Mouse (Mus musculus) heart, adult 2 months (tissue): ENCODE measurements around the gene Zfp629. TPM values are rescaled to one million over a fixed set of nuclear protein-coding genes. Genes with fewer than 3 reads are reported as not detected.
"Not testable (repeated sequence)": the region's sequence is repeated elsewhere in the genome, so short reads cannot be mapped to it uniquely, and the experiment has no call there.

Source experiments
- DNase-seq, 2 experiments: peaks; one replicate each; pipeline ENCODE4 v3.0.0; 2021
- H3K27ac ChIP-seq: fragments of 200-600 bp; 2 replicates; pipeline ENCODE4 v1.8.1; 2022
- H3K27me3 ChIP-seq: fragments of 200-500 bp; 2 replicates; pipeline ENCODE4 v1.6.1; 2012; ENCODE audit warnings: mild to moderate bottlenecking, low read length, inconsistent platforms, mixed read lengths; ENCODE audit not compliant: control insufficient read depth, insufficient read depth
- H3K36me3 ChIP-seq: fragments of 200-500 bp; 2 replicates; pipeline ENCODE4 v1.6.1; 2012; ENCODE audit warnings: low read length, inconsistent platforms; ENCODE audit not compliant: control insufficient read depth, insufficient read depth
- H3K4me1 ChIP-seq: fragments of 200-500 bp; 2 replicates; pipeline ENCODE4 v1.6.1; 2011; ENCODE audit warnings: low read length; ENCODE audit not compliant: control insufficient read depth, insufficient read depth
- H3K4me3 ChIP-seq: fragments of 200-600 bp; 2 replicates; pipeline ENCODE4 v1.8.1; 2022
- H3K79me2 ChIP-seq: fragments of 200-500 bp; replicated peaks from 2 replicates; pipeline ENCODE4 v1.6.1; 2012; ENCODE audit warnings: mild to moderate bottlenecking, inconsistent platforms, low read length, moderate library complexity, mixed read lengths; ENCODE audit not compliant: control insufficient read depth, insufficient read depth
- H3K9ac ChIP-seq: fragments of 200-500 bp; 2 replicates; pipeline ENCODE4 v1.6.1; 2012; ENCODE audit warnings: low read depth, mild to moderate bottlenecking, control low read depth, inconsistent platforms, low read length, mixed read lengths
- CTCF ChIP-seq: fragments of 200-600 bp; IDR thresholded peaks from 2 replicates; pipeline ENCODE4 v1.8.1; 2022; ENCODE audit warnings: antibody characterized with exemption, mild to moderate bottlenecking, moderate library complexity
- EP300 ChIP-seq: fragments of 200-500 bp; IDR thresholded peaks from 2 replicates; pipeline ENCODE4 v1.6.1; 2011; ENCODE audit warnings: low read depth, low read length, control low read depth; ENCODE audit not compliant: insufficient read depth
- POLR2A ChIP-seq: fragments of 200-500 bp; IDR thresholded peaks from 2 replicates; pipeline ENCODE4 v1.6.1; 2011; ENCODE audit warnings: mild to moderate bottlenecking, low read depth, low read length, control low read depth; ENCODE audit not compliant: insufficient read depth
- WGBS: fragments of 180-500 bp; shearing (Covaris S2); methylation state at CpG from one replicate; pipeline ENCODE4 v1.1.7; 2018; 5-methylcytosine and 5-hydroxymethylcytosine counted together
- intact Hi-C: fragments of 180-260 bp; cut with DNase I; formaldehyde crosslinking; loops from one replicate; pipeline ENCODE4 v1.15.1; 2025
- polyA plus RNA-seq: library from polyadenylated mRNA; depleted of rRNA; stranded (reverse); fragments of >200 nt; gene quantifications from 2 replicates; pipeline ENCODE4 v1.2.3, GENCODE M21; 2012
- total RNA-seq, 2 experiments: library from RNA; stranded (reverse); gene quantifications; 2 replicates each; pipeline ENCODE4 v1.2.3; 2021

Zfp629 gene
- total and polyA plus RNA-seq, 3 experiments, result 12.5 to 24.9 (median 17.7) TPM

GRCm38 (mm10) chr7:127652050-127652449 lies 36.5 kb upstream of the Zfp629 start:
- no peak overlapping the region for H3K9ac ChIP-seq
- no peaks in the 10 kb centered on the region for H3K4me1 ChIP-seq
- intact Hi-C loops, result no loop called here
- H3K4me3 ChIP-seq, result no peak overlapping the region
- DNase-seq, result no peak
- 13% methylated on average over 18 of the region's 18 CpGs for WGBS
- no peaks in the 10 kb centered on the region for H3K36me3 ChIP-seq
- H3K79me2 ChIP-seq, result no peaks in the 10 kb centered on the region
- H3K27me3 ChIP-seq, result no peaks in the 10 kb centered on the region
- no peak for TF ChIP-seq CTCF
- no peak for TF ChIP-seq EP300
- no peak for TF ChIP-seq POLR2A
- H3K27ac ChIP-seq, result no peak overlapping the region

GRCm38 (mm10) chr7:127651624-127652023 lies 36.0 kb upstream of the Zfp629 start:
- Histone ChIP-seq H3K27me3 (no peaks in the 10 kb centered on the region), H3K36me3 (no peaks in the 10 kb centered on the region), H3K79me2 (no peaks in the 10 kb centered on the region), H3K27ac (no peak overlapping the region), H3K4me1 (no peaks in the 10 kb centered on the region), H3K9ac (no peak overlapping the region), H3K4me3 (no peak overlapping the region)
- intact Hi-C loops, result no loop called here
- no peak for TF ChIP-seq CTCF
- TF ChIP-seq POLR2A, result no peak
- no peak for TF ChIP-seq EP300
- no peak for DNase-seq
- WGBS, result 70% methylated on average over 2 of the region's 3 CpGs

GRCm38 (mm10) chr7:127649206-127649605 lies 33.6 kb upstream of the Zfp629 start:
- no peak for DNase-seq
- Histone ChIP-seq H3K9ac (no peak overlapping the region), H3K4me1 (no peaks in the 10 kb centered on the region), H3K79me2 (no peaks in the 10 kb centered on the region), H3K4me3 (no peak overlapping the region), H3K27ac (no peak overlapping the region), H3K36me3 (no peaks in the 10 kb centered on the region), H3K27me3 (no peaks in the 10 kb centered on the region)
- TF ChIP-seq EP300, result no peak
- 76% methylated on average over 6 of the region's 6 CpGs for WGBS
- intact Hi-C loops, result loop anchor here (5.0 kb wide), 1 partner anchor 47 kb away; no protein-coding TSS in a partner anchor

GRCm38 (mm10) chr7:127648516-127649201 lies 33.1 kb upstream of the Zfp629 start:
- H3K36me3 ChIP-seq, result no peaks in the 10 kb centered on the region
- TF ChIP-seq EP300 (no peak), CTCF (no peak), POLR2A (no peak)
- H3K79me2 ChIP-seq, result no peaks in the 10 kb centered on the region
- H3K9ac ChIP-seq, result no peak overlapping the region
- H3K27me3 ChIP-seq, result no peaks in the 10 kb centered on the region
- H3K27ac ChIP-seq, result no peak overlapping the region
- intact Hi-C loops, result loop anchor here (5.0 kb wide), 1 partner anchor 46 kb away; no protein-coding TSS in a partner anchor
- WGBS, result 52% methylated on average over 4 of the region's 4 CpGs
- no peak overlapping the region for H3K4me3 ChIP-seq
- DNase-seq, result no peak
- no peaks in the 10 kb centered on the region for H3K4me1 ChIP-seq

- H3K27me3 ChIP-seq, DNase-seq, H3K4me1 ChIP-seq, H3K79me2 ChIP-seq, H3K36me3 ChIP-seq, H3K9ac ChIP-seq, H3K4me3 ChIP-seq, H3K27ac ChIP-seq: not testable (repeated sequence)
- intact Hi-C loops, result loop anchor here (5.0 kb wide), 1 partner anchor 45 kb away; no protein-coding TSS in a partner anchor
- 87% methylated on average over 7 of the region's 7 CpGs for WGBS
These were observed 32.0 kb upstream of the Zfp629 start for GRCm38 (mm10) chr7:127647576-127647975.

GRCm38 (mm10) chr7:127646363-127646762 lies 30.8 kb upstream of the Zfp629 start:
- DNase-seq, result no peak
- no peaks in the 10 kb centered on the region; the same call in 1 of the 2 replicates for H3K4me1 ChIP-seq
- H3K4me3 ChIP-seq, result no peak overlapping the region
- no peak overlapping the region for H3K9ac ChIP-seq
- 75% methylated on average over 4 of the region's 4 CpGs for WGBS
- no peaks in the 10 kb centered on the region for H3K27me3 ChIP-seq
- intact Hi-C loops, result loop anchor here (5.0 kb wide), 1 partner anchor 44 kb away; no protein-coding TSS in a partner anchor
- TF ChIP-seq EP300 (no peak), CTCF (no peak), POLR2A (no peak)
- no peaks in the 10 kb centered on the region for H3K79me2 ChIP-seq
- no peaks in the 10 kb centered on the region; the same call in 1 of the 2 replicates for H3K36me3 ChIP-seq
- H3K27ac ChIP-seq, result no peak overlapping the region
